Mouse (Mus musculus): ENCODE measurements around the gene Prx.

Prx gene

GRCm38 (mm10) chr7:27520104-27520503 is 21.0 kb downstream of the Prx start:
- in situ Hi-C loops (cut with MboI, MseI) = loop anchor here in 1 of 2 experiments (10.0 kb wide), 1 partner anchor 595 kb away; no protein-coding TSS in a partner anchor

GRCm38 (mm10) chr7:27520599-27520998 is 21.5 kb downstream of the Prx start:
- in situ Hi-C loops (cut with MboI, MseI) = loop anchor here in 1 of 2 experiments (10.0 kb wide), 1 partner anchor 594 kb away; no protein-coding TSS in a partner anchor

GRCm38 (mm10) chr7:27522967-27523366 is 23.8 kb downstream of the Prx start, which contains the start of gene Hipk4:
Gene Hipk4, plus strand, starts transcription at chr7:27523267.
- in situ Hi-C loops (cut with MboI, MseI) = loop anchor here in 1 of 2 experiments (10.0 kb wide), 1 partner anchor 592 kb away; no protein-coding TSS in a partner anchor

- in situ Hi-C loops (cut with MboI, MseI) = loop anchor here in 1 of 2 experiments (10.0 kb wide), 1 partner anchor 591 kb away; no protein-coding TSS in a partner anchor
Observed at GRCm38 (mm10) chr7:27523805-27524204, 24.7 kb downstream of the Prx start.

GRCm38 (mm10) chr7:27526039-27526827 is 27.1 kb downstream of the Prx start:
- in situ Hi-C loops (cut with MboI, MseI) = loop anchor here (5.0 to 10.0 kb wide), 3 partner anchors 89 to 589 kb away; no protein-coding TSS in a partner anchor

GRCm38 (mm10) chr7:27529070-27529469 is 29.9 kb downstream of the Prx start:
- in situ Hi-C loops (cut with MboI, MseI) = loop anchor here (5.0 to 10.0 kb wide), 3 partner anchors 92 to 586 kb away; no protein-coding TSS in a partner anchor

- in situ Hi-C loops (cut with MboI, MseI) = no loop called here
Observed at GRCm38 (mm10) chr7:27530937-27531336, 31.8 kb downstream of the Prx start.

- in situ Hi-C loops (cut with MboI, MseI) = no loop called here
Observed at GRCm38 (mm10) chr7:27531707-27532106, 32.6 kb downstream of the Prx start.

GRCm38 (mm10) chr7:27532480-27533050 is 33.4 kb downstream of the Prx start:
- in situ Hi-C loops (cut with MboI, MseI) = no loop called here

GRCm38 (mm10) chr7:27535386-27535785 is 36.3 kb downstream of the Prx start:
- in situ Hi-C loops (cut with MboI, MseI) = no loop called here

GRCm38 (mm10) chr7:27536618-27537017 is 37.5 kb downstream of the Prx start:
- in situ Hi-C loops (cut with MboI, MseI) = no loop called here

GRCm38 (mm10) chr7:27537998-27538397 is 38.9 kb downstream of the Prx start:
- in situ Hi-C loops (cut with MboI, MseI) = no loop called here

GRCm38 (mm10) chr7:27538797-27539196 is 39.7 kb downstream of the Prx start:
- in situ Hi-C loops (cut with MboI, MseI) = no loop called here

- in situ Hi-C loops (cut with MboI, MseI) = no loop called here
Observed at GRCm38 (mm10) chr7:27540521-27540920, 41.4 kb downstream of the Prx start.

- in situ Hi-C loops (cut with MboI, MseI) = no loop called here
Observed at GRCm38 (mm10) chr7:27540935-27541334, 41.8 kb downstream of the Prx start.

GRCm38 (mm10) chr7:27541431-27541830 is 42.3 kb downstream of the Prx start:
- in situ Hi-C loops (cut with MboI, MseI) = no loop called here

GRCm38 (mm10) chr7:27541922-27542321 is 42.8 kb downstream of the Prx start:
- in situ Hi-C loops (cut with MboI, MseI) = no loop called here

GRCm38 (mm10) chr7:27542392-27543033 is 43.4 kb downstream of the Prx start:
- in situ Hi-C loops (cut with MboI, MseI) = no loop called here

GRCm38 (mm10) chr7:27543065-27543464 is 43.9 kb downstream of the Prx start:
- in situ Hi-C loops (cut with MboI, MseI) = no loop called here

GRCm38 (mm10) chr7:27543851-27544250 is 44.7 kb downstream of the Prx start:
- in situ Hi-C loops (cut with MboI, MseI) = no loop called here

- in situ Hi-C loops (cut with MboI, MseI) = no loop called here
Observed at GRCm38 (mm10) chr7:27544675-27545370, 45.7 kb downstream of the Prx start.

Data from T-helper 17 cell (primary cell).